Mouse (Mus musculus) limb, embryonic 10.5 days (tissue): ENCODE results near the gene Cfl1. TPM values are rescaled to one million over a fixed set of nuclear protein-coding genes. Genes with fewer than 3 reads are reported as not detected.
"Not testable (repeated sequence)": the region's sequence is repeated elsewhere in the genome, so short reads cannot be mapped to it uniquely, and the experiment has no call there.

Source experiments
- DNase-seq: peaks from one replicate; pipeline ENCODE4 v3.0.0-alpha.2; 2017; ENCODE audit warnings: low spot score
- H3K27ac ChIP-seq: fragments of 300-500 bp; sonication (generic); 2 replicates; pipeline ENCODE4 v1.5.1; 2016; ENCODE audit warnings: mild to moderate bottlenecking
- H3K27me3 ChIP-seq: fragments of 300-500 bp; sonication (generic); 2 replicates; pipeline ENCODE4 v1.6.1; 2016; ENCODE audit warnings: low read depth, mild to moderate bottlenecking; ENCODE audit not compliant: poor library complexity, severe bottlenecking
- H3K36me3 ChIP-seq: fragments of 300-500 bp; sonication (generic); 2 replicates; pipeline ENCODE4 v1.6.1; 2016; ENCODE audit warnings: mild to moderate bottlenecking, moderate library complexity
- H3K4me1 ChIP-seq: fragments of 300-500 bp; sonication (generic); 2 replicates; pipeline ENCODE4 v1.6.1; 2016
- H3K4me3 ChIP-seq: fragments of 300-500 bp; sonication (generic); 2 replicates; pipeline ENCODE4 v1.5.1; 2016; ENCODE audit warnings: mild to moderate bottlenecking, moderate library complexity
- H3K9me3 ChIP-seq: fragments of 300-500 bp; sonication (generic); replicated peaks from 2 replicates; pipeline ENCODE4 v1.6.1; 2016; ENCODE audit warnings: mild to moderate bottlenecking
- WGBS: fragments of 180-500 bp; shearing (Covaris S2); methylation state at CpG from one replicate; pipeline ENCODE4 v1.1.7; 2016; 5-methylcytosine and 5-hydroxymethylcytosine counted together
- polyA plus RNA-seq: library from polyadenylated mRNA; unstranded; fragments of >200 nt; fragmentation: Nextera tagmentation; extraction: Ambion mirVana; gene quantifications from 2 replicates; pipeline ENCODE4 v1.2.1, GENCODE M21; 2016

Gene Cfl1
- polyA plus RNA-seq, 1 experiment from 2014 or later, result 3,106 TPM

- Histone ChIP-seq H3K4me1 (peaks cover 34% of the 10 kb centered on the region), H3K27ac (no peak overlapping the region), H3K4me3 (peak overlapping the region; percentile 97), H3K9me3 (no peaks in the 10 kb centered on the region), H3K36me3 (peaks cover 56% of the 10 kb centered on the region), H3K27me3 (no peaks in the 10 kb centered on the region)
- 93% methylated on average over 8 of the region's 8 CpGs for whole genome bisulfite sequencing
- no peak for DNase-seq
Observed at GRCm38 (mm10) chr19:5486286-5486685, 4.0 kb upstream of the Cfl1 start.

- H3K27ac ChIP-seq, result peak overlapping the region; percentile 97; the same call in 1 of the 2 replicates
- 90% methylated on average over 4 of the region's 4 CpGs for WGBS
- peak overlapping the region; percentile 97 for H3K4me3 ChIP-seq
- no peaks in the 10 kb centered on the region for H3K27me3 ChIP-seq
- no peaks in the 10 kb centered on the region for H3K9me3 ChIP-seq
- DNase-seq, result no peak
- H3K36me3 ChIP-seq, result peaks cover 53% of the 10 kb centered on the region
- H3K4me1 ChIP-seq, result peaks cover 35% of the 10 kb centered on the region
Observed at GRCm38 (mm10) chr19:5486771-5487170, 3.5 kb upstream of the Cfl1 start.

- 1% methylated on average over 39 of the region's 39 CpGs for WGBS
- peak within 1 kb of the TSS; percentile 97 for H3K4me3 ChIP-seq
- H3K36me3 ChIP-seq, result peaks cover 53% of the 10 kb centered on the region
- H3K27me3 ChIP-seq, result no peaks in the 10 kb centered on the region
- peak; percentile 98 for DNase-seq
- H3K27ac ChIP-seq, result peak within 1 kb of the TSS; percentile 97
- peaks cover 41% of the 10 kb centered on the region for H3K4me1 ChIP-seq
- H3K9me3 ChIP-seq, result no peaks in the 10 kb centered on the region
Observed at GRCm38 (mm10) chr19:5487768-5488550, 2.3 kb upstream of the Cfl1 start, which contains the start of gene Mus81. Gene Mus81, minus strand, starts transcription at chr19:5488402.

DNA sequence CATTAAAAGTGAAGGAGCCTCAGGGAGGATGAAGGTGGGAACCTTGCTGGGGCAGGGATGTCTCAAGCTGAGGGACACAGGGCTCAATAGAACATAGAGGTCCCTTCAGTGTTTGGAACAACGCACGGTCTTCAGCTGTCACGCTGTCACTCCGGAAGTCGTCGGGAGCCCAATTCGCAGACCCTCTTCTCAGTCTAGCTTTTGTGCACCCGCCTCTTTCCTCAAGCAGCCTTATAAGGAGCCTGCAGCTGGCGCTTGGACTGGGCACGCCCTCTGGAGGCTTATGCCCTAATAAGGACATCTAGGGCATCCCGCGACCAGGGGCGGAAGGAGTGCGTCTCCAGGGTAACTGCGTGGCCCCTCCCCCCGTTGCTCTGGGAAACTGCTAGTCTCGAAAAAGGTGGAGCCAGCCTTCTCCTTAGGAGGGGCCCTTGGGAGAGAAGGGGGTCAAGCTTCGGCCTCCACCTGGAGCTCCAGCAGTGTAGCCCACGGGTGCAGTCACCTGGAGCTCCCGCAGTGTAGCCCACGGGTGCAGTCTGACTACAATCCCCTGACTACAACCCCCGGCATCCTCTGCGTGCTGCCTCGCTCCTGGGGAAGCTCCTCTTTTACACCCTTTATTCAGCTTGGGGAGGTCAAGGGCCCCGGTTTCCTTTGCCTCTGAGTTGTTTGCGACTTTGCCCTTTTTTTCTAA, 1.2 kb upstream of the Cfl1 start:
- Histone ChIP-seq H3K4me1 (peaks cover 41% of the 10 kb centered on the region), H3K9me3 (no peaks in the 10 kb centered on the region), H3K27ac (peak overlapping the region; percentile 97), H3K36me3 (peaks cover 53% of the 10 kb centered on the region), H3K4me3 (peak overlapping the region; percentile 97), H3K27me3 (no peaks in the 10 kb centered on the region)
- DNase-seq, result peak; percentile 98
- WGBS, result under 1% methylated on average over 26 of the region's 26 CpGs

DNA sequence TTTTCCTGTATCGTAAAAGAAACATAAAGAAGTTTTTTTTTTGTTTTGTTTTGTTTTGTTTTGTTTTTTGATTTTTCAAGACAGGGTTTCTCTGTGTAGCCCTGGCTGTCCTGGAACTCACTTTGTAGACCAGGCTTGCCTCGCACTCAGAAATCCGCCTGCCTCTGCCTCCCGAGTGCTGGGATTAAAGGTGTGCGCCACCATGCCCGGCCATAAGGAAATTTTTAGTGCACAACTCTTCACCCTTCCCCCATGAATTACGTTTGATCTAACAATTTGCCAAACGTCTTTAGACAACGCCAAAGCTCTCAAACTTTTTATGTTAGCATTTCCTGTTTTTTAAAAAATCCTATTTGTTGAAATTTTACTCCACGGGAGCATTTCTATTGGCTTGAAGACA, 534 bp upstream of the Cfl1 start:
- WGBS, result 57% methylated on average over 10 of the region's 10 CpGs
- peak overlapping the region; percentile 97 for H3K4me3 ChIP-seq
- peaks cover 43% of the 10 kb centered on the region for H3K4me1 ChIP-seq
- not testable (repeated sequence) for DNase-seq, H3K9me3 ChIP-seq, H3K27me3 ChIP-seq
- peaks cover 53% of the 10 kb centered on the region for H3K36me3 ChIP-seq
- peak overlapping the region; percentile 97 for H3K27ac ChIP-seq

GRCm38 (mm10) chr19:5490898-5491708, 848 bp downstream of the Cfl1 start:
- Histone ChIP-seq H3K27me3 (no peaks in the 10 kb centered on the region), H3K4me3 (peak overlapping the region; percentile 97), H3K27ac (peak overlapping the region; percentile 97), H3K36me3 (peaks cover 51% of the 10 kb centered on the region), H3K4me1 (peaks cover 43% of the 10 kb centered on the region), H3K9me3 (no peaks in the 10 kb centered on the region)
- WGBS, result under 1% methylated on average over 59 of the region's 59 CpGs
- peak; percentile 83 for DNase-seq

DNA sequence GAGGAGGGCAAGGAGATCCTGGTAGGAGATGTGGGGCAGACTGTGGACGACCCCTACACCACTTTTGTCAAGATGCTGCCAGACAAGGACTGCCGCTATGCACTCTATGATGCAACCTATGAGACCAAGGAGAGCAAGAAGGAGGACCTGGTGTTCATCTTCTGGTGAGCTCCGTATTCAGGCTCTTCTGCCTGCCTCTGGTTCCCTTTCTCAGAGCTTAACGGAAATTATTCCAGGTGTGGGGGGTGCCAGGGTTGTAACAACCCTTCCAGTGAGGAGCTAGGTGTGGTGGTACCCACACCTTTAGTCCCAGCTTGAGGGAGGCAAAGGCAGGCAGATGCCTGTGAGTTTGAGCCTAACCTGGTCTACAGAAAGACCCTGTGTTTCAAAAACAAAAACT, 2.4 kb downstream of the Cfl1 start:
- Histone ChIP-seq H3K4me3 (no peak overlapping the region), H3K4me1 (peaks cover 28% of the 10 kb centered on the region), H3K9me3 (no peaks in the 10 kb centered on the region), H3K27ac (no peak overlapping the region), H3K36me3 (peaks cover 59% of the 10 kb centered on the region), H3K27me3 (no peaks in the 10 kb centered on the region)
- WGBS, result 88% methylated on average over 4 of the region's 4 CpGs
- DNase-seq, result no peak

GRCm38 (mm10) chr19:5493301-5493721, 3.1 kb downstream of the Cfl1 start:
- not testable (repeated sequence) for H3K27me3 ChIP-seq, H3K27ac ChIP-seq, H3K4me3 ChIP-seq, DNase-seq, H3K9me3 ChIP-seq
- Histone ChIP-seq H3K36me3 (peaks cover 66% of the 10 kb centered on the region), H3K4me1 (peaks cover 25% of the 10 kb centered on the region)
- WGBS, result 68% methylated on average over 9 of the region's 9 CpGs

GRCm38 (mm10) chr19:5494314-5494713, 4.1 kb downstream of the Cfl1 start:
- H3K27me3 ChIP-seq, result no peaks in the 10 kb centered on the region
- H3K27ac ChIP-seq, result no peak overlapping the region
- H3K9me3 ChIP-seq, result no peaks in the 10 kb centered on the region
- peaks cover 16% of the 10 kb centered on the region for H3K4me1 ChIP-seq
- H3K4me3 ChIP-seq, result no peak overlapping the region
- H3K36me3 ChIP-seq, result peaks cover 70% of the 10 kb centered on the region
- WGBS, result 90% methylated on average over 3 of the region's 3 CpGs
- no peak for DNase-seq

DNA sequence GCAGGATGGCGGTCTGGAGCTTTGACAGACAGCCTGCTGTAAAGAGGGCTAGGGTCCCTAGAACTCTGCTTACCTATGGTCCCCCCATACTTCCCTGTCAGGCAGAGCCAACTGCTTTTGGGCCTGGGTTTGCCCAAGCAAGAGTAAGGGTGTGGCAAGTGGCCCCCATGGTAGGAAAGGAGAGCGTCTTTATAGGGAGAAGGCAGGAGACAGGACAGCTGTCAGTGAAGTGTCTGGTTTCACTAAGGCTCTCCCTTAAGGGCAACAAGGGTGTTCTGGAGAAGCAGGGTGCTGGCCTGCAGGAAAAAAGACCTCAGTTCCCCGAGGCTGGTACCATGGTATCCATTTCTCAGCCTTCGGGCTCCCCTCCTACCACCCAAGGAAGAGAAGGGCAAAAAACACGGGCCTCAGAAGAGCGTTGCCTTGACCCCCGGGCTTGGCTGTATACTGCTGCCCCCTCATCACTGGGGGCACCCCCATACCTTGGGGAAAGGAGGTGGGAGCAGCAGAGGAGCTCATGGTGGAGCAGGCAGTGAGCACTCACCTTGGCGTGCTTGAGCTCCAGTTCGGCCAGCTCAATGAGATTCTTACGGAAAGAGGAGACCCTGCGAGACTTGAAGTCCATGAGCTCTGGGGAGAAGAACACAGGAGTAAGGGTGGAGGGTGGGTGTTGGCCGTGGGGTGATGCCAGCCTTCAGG, 5.2 kb downstream of the Cfl1 start:
- 85% methylated on average over 12 of the region's 12 CpGs for WGBS
- H3K36me3 ChIP-seq, result peaks cover 70% of the 10 kb centered on the region

GRCm38 (mm10) chr19:5496052-5496370, 5.8 kb downstream of the Cfl1 start:
- Histone ChIP-seq H3K9me3 (no peaks in the 10 kb centered on the region), H3K27me3 (no peaks in the 10 kb centered on the region), H3K36me3 (peaks cover 70% of the 10 kb centered on the region), H3K27ac (no peak overlapping the region), H3K4me1 (peaks cover 9% of the 10 kb centered on the region; the same call in 1 of the 2 replicates), H3K4me3 (no peak overlapping the region)
- WGBS, result 87% methylated on average over 16 of the region's 16 CpGs
- DNase-seq, result no peak

More for the DNA sequence above, 5.2 kb downstream of the Cfl1 start:
- DNase-seq, result no peak
- no peak overlapping the region for H3K27ac ChIP-seq
- peaks cover 9% of the 10 kb centered on the region; the same call in 1 of the 2 replicates for H3K4me1 ChIP-seq
- no peak overlapping the region for H3K4me3 ChIP-seq
- H3K27me3 ChIP-seq, result no peaks in the 10 kb centered on the region
- H3K9me3 ChIP-seq, result no peaks in the 10 kb centered on the region

DNA sequence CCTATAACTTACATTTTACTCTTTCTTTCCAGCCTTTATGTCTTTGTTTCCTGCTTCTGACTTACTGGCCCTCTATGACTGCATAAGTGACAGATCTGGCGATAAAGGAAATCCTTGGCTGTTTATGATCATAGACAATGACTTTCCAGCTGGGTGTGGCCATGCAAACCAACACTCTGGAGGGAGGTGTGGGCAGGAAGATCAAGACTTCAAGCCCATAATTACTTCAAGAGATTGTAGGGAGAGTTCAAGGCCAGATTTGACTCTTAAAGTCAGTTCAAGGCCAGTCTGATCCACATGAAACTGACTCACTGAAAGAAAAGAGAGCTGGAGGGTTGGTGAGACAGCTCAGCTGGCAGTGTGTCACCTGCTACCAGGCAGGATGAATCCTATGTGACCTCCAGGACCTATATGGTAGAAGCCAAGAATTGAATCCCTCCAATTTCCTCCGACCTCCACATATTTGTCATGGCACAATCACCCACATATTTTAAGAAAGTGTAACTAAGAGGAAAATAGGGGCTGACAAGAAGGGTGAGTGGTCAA, 10.1 kb downstream of the Cfl1 start:
- Histone ChIP-seq H3K4me3 (no peak overlapping the region), H3K36me3 (peaks cover 33% of the 10 kb centered on the region), H3K9me3 (no peaks in the 10 kb centered on the region), H3K27me3 (no peaks in the 10 kb centered on the region), H3K4me1 (no peaks in the 10 kb centered on the region), H3K27ac (no peak overlapping the region)
- DNase-seq, result no peak
- WGBS, result 88% methylated on average over 2 of the region's 2 CpGs
